Mouse (Mus musculus) heart, adult 2 months (tissue): ENCODE data around the gene Msi2.

Experiments used
- CTCF ChIP-seq: fragments of 200-600 bp; IDR thresholded peaks from 2 replicates; pipeline ENCODE4 v1.8.1; 2022; ENCODE audit warnings: antibody characterized with exemption, mild to moderate bottlenecking, moderate library complexity
- EP300 ChIP-seq: fragments of 200-500 bp; IDR thresholded peaks from 2 replicates; pipeline ENCODE4 v1.6.1; 2011; ENCODE audit warnings: low read depth, low read length, control low read depth; ENCODE audit not compliant: insufficient read depth
- POLR2A ChIP-seq: fragments of 200-500 bp; IDR thresholded peaks from 2 replicates; pipeline ENCODE4 v1.6.1; 2011; ENCODE audit warnings: mild to moderate bottlenecking, low read depth, low read length, control low read depth; ENCODE audit not compliant: insufficient read depth

DNA sequence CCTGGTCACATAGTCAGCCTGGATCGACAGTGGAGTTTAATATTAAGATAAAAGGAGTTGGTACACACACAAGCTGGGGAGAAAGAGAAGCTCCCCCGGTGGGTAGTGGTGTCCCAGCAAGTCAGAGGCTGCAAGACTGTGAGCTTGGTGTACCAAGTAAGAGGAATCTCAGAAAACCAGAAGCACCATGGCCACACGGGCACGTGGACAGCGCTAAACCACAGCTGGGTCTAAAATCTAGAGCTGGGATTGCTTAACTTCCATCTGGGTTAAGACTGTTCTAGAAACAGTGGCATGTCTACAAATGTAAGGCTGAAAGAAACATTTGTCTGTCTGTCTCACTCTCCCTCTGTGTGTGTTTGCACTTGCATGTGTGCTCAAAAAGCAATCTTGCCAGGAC, 402.9 kb downstream of the Msi2 start:
- TF ChIP-seq CTCF (no peak), POLR2A (no peak), EP300 (no peak)
